Mouse (Mus musculus) mouse embryonic stem cell (cell line): ENCODE measurements at regions not wholly inside any gene's neighbourhood (a gene's known extent, or its start where the extent isn't known, plus 50 kb on each side); places are given as distances from the start of the nearest gene placed in this dataset.
"Not testable (repeated sequence)": the region's sequence is repeated elsewhere in the genome, so short reads cannot be mapped to it uniquely, and the experiment has no call there.

ENCODE experiments used
- in situ Hi-C, 2 experiments: fragments of 300-500 bp; cut with MboI; formaldehyde crosslinking; loops; 1 replicate in 1 of 2; 3 replicates in 1 of 2; pipeline ENCODE4 v1.14.3; 2019 to 2020; ENCODE audit warnings: low sequenced_read_pairs in 2 of 2, low pct_unique_long_range_greater_than_20kb in 1 of 2, mixed read lengths in 1 of 2; ENCODE audit not compliant: unreplicated experiment in 1 of 2

DNA sequence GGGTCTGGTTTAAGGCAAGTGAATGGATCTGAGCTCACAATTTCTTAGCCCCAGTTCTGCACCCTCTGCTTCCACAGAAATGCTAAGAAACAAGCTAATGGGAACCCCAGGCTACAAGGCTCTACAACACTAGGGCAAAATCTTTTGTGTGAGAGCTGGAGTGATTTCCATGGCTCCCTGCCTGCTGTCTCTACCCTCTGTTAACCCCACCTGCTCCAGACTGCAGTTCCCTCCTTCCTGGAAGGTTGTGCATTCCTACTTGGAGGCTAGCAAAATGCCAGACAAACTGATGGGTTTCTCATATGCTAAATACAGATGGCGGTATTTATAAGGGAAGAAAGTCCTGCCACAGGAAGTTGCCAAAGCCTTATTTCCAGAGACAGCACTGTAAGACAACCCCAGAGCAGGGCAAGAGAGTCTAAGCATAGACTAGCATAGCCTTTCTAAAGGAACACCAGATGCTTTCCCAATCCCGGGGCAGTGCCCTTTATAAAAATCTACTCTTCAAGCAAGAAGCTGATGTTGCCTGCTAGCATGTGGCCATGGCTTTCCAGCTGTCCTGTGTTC is 145.1 kb downstream of the Spata19 start:
- in situ Hi-C loops, result no loop called here

DNA sequence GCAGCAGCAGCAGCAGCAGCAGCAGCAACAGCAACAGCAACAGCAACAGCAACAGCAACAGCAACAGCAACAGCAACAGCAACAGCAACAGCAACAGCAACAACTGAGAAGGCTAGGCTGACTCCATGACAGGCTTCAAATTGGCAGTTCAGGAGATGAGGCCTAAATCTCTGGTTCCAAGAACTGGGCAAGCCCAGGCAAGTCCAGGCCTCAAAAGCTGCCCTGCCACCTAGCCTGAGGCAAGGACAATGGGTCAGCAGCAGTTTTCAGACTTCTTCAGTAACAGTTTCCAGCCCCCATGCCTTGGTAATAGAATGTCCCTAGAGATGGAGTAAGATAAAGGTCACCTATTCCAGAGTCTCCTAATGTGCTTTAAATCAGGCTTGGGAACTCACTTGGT is 158.1 kb downstream of the Spata19 start:
- in situ Hi-C loops, result not testable (repeated sequence)

GRCm38 (mm10) chr9:27556315-27557225 is 160.0 kb downstream of the Spata19 start:
- in situ Hi-C loops, result no loop called here

DNA sequence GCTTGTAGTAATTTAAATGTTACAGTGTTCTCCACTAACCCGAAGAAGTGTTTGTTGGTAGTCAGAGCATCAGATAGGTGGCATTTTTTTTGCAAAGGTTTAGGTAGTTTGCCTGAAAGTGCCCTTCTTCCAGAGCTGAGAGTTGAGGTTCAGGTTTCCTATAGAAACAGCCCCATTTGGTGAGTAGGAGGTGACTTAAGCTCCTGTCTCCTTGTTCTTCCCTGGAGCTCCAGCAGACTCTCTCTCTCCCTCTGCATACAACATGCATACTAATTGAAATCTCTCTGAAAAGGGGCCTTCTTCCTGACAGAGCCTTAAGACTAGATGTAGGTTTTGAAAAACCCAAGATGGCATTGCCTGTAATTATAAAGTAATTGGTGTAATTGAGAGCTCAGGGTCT is 161.3 kb downstream of the Spata19 start:
- in situ Hi-C loops, result no loop called here

DNA sequence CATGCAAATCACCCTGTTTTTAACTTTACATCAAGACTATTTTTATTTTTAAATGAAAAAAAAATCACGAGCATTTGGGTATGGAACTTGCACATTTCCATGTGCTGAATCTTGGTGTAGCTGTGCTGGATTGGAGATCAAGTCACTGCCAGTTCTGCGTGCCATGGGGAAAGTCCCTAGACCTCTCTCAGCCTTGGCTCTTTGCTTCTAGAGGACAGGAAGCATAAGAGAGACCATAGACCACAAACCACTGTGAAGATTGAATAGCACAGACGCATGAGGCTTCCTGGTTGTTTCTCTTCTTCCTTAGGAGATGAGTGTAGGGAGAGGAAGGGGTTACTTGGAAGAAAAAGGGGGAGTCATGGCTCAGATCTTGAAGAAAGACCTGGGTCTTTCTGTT is 161.7 kb downstream of the Spata19 start:
- in situ Hi-C loops, result no loop called here

GRCm38 (mm10) chr9:27568372-27569053 is 171.9 kb downstream of the Spata19 start:
- in situ Hi-C loops, result no loop called here

GRCm38 (mm10) chr9:27569054-27569387 is 172.4 kb downstream of the Spata19 start:
- in situ Hi-C loops, result no loop called here

GRCm38 (mm10) chr9:27617096-27617839 is 173.3 kb upstream of the Opcml start:
- in situ Hi-C loops, result no loop called here

DNA sequence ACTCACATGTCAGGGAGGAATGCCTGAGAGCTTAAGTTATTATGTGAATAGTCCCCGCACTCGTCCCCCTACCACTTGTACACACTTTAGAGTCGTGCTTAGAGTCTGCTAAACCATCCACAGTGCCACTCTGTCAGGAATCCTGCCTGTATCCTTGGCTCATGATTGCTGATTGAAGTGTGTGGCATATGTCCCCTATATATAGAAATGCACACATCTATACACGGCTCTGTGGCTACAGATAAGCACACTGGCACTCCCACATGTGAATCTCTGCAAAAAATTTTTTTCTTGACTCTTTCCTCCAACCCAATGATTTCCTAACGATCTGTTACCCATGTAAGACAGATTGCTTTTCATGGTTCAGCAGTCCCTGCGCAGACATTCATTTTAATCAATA is 155.7 kb upstream of the Opcml start:
- in situ Hi-C loops, result no loop called here

DNA sequence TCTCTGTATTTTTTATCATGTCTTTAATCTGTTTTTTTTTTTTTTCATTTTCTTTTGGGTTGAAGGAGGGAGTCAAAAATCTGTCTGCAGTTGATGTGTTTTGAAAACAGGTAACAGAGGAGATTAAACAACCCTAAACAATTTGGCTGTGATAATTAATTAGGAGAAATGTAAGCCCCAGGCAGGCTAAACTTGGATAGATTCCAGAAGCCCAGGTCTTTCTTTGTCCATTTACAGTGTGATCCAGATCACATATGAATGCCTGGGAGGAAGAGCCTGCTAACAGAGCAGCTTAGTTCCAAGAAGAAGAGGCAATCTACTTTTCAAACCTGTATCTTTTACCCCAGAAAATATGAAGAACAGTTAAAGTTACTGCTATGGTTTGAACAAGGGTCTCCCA is 150.0 kb upstream of the Opcml start:
- in situ Hi-C loops, result no loop called here

DNA sequence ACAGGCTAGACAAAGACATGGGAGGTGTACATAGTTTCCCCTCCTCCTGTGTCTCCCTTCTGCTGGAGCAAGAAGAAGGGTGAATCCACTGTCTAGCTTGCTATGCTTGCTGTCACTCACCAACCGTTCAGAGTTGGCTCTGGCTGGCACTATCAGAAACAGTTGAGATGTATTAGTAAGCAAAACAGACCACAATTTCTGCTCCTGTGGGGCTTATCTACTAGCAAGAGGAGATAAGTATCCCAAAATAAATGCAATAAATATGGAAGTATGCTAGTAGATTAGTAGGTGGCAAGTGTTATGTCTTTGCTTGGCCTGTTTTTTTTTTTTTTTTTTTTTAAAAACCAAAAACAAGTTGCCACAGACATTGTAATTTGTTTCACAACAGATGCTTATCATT is 147.3 kb upstream of the Opcml start:
- in situ Hi-C loops, result no loop called here

DNA sequence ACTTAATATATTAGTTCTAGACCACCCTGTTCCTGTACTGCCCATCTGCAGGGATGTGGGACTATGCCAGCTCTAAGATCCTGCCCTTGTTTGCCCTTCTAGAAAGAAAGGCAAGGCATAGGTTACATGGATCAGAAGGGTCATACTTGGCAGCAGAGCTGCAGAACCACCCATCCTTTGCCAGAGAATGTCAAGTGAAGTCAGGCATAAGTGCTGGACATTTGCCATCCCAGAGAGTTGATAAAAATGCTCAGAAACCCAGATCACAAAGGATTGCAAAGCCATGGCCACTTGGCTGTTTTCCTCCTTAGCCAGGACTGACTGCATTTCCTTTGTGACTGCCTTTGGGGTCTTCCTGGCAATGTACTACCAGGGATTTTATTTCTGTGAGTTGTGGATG is 146.7 kb upstream of the Opcml start:
- in situ Hi-C loops, result no loop called here

DNA sequence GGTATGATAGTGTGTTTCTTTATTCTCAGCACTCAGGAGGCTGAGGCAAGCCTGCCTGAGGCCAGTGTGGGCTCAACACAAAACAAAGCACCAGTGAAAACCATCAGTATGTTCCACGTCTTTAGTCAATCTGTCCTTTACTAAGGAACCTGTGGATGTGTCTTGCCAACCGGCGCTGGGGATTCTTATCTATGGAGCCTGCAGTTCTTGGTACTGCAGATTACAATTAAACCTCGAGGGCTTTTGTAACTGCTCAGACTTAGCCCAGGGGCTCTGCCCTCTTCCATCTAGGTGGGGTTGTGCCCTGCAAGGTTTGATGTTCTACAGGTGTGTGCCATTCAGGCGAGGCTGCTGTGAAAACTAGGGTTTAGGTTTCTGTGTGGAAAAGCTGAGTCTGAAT is 145.1 kb upstream of the Opcml start:
- in situ Hi-C loops, result no loop called here

- in situ Hi-C loops, result no loop called here
Measured at GRCm38 (mm10) chr9:27646100-27646499, 144.5 kb upstream of the Opcml start.

GRCm38 (mm10) chr9:27646956-27647355 is 143.6 kb upstream of the Opcml start:
- in situ Hi-C loops, result no loop called here

GRCm38 (mm10) chr9:27658001-27658400 is 132.6 kb upstream of the Opcml start:
- in situ Hi-C loops, result no loop called here

DNA sequence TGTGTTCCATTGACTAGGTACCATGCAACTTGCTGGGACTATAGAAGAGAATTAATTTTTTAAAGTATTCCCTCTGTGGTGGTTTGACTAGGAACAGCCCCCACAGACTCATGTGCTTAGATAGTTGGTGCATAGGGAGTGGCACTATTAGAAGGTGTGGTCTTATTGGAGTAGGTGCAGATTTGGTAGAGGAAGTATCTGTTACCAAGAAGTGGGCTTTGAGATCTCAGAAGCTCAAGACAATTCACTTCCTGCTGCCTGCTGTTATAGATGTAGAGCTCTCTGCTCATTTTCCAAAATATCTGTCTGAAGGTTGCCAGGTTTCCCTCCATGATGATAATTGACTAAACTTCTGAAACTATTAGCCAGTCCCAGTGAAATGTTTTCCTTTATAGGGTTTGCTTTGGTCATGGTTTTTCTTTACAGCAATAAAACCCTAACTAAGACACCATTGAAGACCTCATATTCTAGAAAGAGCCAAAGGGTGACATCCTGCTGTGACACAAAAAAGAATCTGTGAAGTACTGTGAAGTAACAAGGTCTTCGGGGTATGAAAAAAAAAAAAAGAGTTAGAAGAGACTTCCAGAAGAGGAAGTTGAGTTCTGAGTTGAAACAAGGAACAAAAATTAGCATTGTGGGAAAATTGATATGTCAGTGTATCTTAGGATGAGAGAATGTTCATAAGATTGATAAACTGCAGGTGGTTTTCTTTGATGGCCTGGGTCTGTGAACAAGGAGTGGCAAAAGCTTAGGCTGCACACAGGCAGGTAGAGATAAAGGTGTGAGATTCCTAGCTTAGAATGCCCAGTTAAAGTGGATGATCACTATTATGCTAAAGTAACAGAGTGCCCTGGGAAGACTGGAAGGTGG is 128.9 kb upstream of the Opcml start:
- in situ Hi-C loops, result no loop called here

DNA sequence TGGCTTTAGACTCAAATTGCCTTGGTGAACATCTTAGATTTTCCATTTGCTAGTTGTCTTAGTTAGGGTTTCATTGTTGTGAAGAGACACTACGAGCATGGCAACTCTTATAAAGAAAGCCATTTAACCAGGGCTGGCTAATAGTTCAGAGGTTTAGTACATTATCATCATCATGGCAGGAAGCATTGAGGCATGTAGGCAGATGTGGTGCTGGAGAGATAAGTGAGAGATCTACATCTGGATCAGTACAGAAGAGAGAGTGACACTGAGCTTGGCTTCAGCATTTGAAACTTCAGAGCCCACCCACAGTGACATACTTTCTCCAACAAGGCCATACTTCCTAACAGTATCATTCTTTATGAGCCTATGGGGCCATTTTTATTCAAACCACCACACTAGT is 127.3 kb upstream of the Opcml start:
- in situ Hi-C loops, result no loop called here
